Mouse (Mus musculus) common myeloid progenitor, adult 5-6 weeks (primary cell): ENCODE measurements around the gene Zbtb25. TPM values are rescaled to one million over a fixed set of nuclear protein-coding genes. Genes with fewer than 3 reads are reported as not detected.

Experiments
- ATAC-seq: replicated peaks from 2 replicates; pipeline ENCODE4 v1.8.0; 2016; ENCODE audit warnings: low read depth, mild to moderate bottlenecking, moderate TSS enrichment, inconsistent platforms; ENCODE audit not compliant: poor library complexity, severe bottlenecking
- total RNA-seq: library from RNA; stranded (forward); fragments of 200-1000, 187-1606 nt; gene quantifications from 2 replicates; pipeline ENCODE4 v1.2.3, GENCODE M21; 2017

Zbtb25 gene
- total RNA-seq = 18.7 and 33.0 TPM in 2 replicates

GRCm38 (mm10) chr12:76369206-76369977, at the start of gene Zbtb25:
Gene Zbtb25, minus strand, starts transcription at chr12:76369602.
- ATAC-seq = peak; percentile 16

- ATAC-seq = no peak
These were observed 48.9 kb upstream of the Zbtb25 start for GRCm38 (mm10) chr12:76418346-76418745.

GRCm38 (mm10) chr12:76417433-76417854, 48.0 kb upstream of the Zbtb25 start, which contains the start of gene Ppp1r36:
Gene Ppp1r36, plus strand, starts transcription at chr12:76417538.
- no peak for ATAC-seq

GRCm38 (mm10) chr12:76415383-76416010, 46.1 kb upstream of the Zbtb25 start:
- peak; percentile 50; the same call in 1 of the 2 replicates for ATAC-seq

GRCm38 (mm10) chr12:76409166-76409565, 39.8 kb upstream of the Zbtb25 start:
- ATAC-seq = no peak

- ATAC-seq = no peak
These were observed 37.8 kb upstream of the Zbtb25 start for GRCm38 (mm10) chr12:76407184-76407583.

- no peak for ATAC-seq
These were observed 36.6 kb upstream of the Zbtb25 start for GRCm38 (mm10) chr12:76405971-76406370.

- no peak for ATAC-seq
These were observed 36.0 kb upstream of the Zbtb25 start for GRCm38 (mm10) chr12:76405183-76405970.

- no peak for ATAC-seq
These were observed 35.4 kb upstream of the Zbtb25 start for GRCm38 (mm10) chr12:76404836-76405182.

GRCm38 (mm10) chr12:76403886-76404537, 34.6 kb upstream of the Zbtb25 start, which contains the start of gene Hspa2:
Gene Hspa2, plus strand, starts transcription at chr12:76404176.
- ATAC-seq = peak; percentile 88

- peak; percentile 53 for ATAC-seq
These were observed 33.8 kb upstream of the Zbtb25 start for GRCm38 (mm10) chr12:76402991-76403885.

- no peak for ATAC-seq
These were observed 32.3 kb upstream of the Zbtb25 start for GRCm38 (mm10) chr12:76401674-76402073.

GRCm38 (mm10) chr12:76397281-76397680, 27.9 kb upstream of the Zbtb25 start:
- ATAC-seq = no peak

- no peak for ATAC-seq
These were observed 23.6 kb upstream of the Zbtb25 start for GRCm38 (mm10) chr12:76392979-76393378.

GRCm38 (mm10) chr12:76391595-76392271, 22.3 kb upstream of the Zbtb25 start:
- no peak for ATAC-seq

- no peak for ATAC-seq
These were observed 19.4 kb upstream of the Zbtb25 start for GRCm38 (mm10) chr12:76388794-76389193.

GRCm38 (mm10) chr12:76385342-76385741, 15.9 kb upstream of the Zbtb25 start:
- ATAC-seq = no peak

- no peak for ATAC-seq
These were observed 10.7 kb upstream of the Zbtb25 start for GRCm38 (mm10) chr12:76380151-76380550.

- no peak for ATAC-seq
These were observed 9.2 kb upstream of the Zbtb25 start for GRCm38 (mm10) chr12:76378556-76378955.
